Mouse (Mus musculus): ENCODE measurements at regions not wholly inside any gene's neighbourhood (a gene's known extent, or its start where the extent isn't known, plus 50 kb on each side); places are given as distances from the start of the nearest gene placed in this dataset.

GRCm38 (mm10) chr6:147972552-147972951 is 74.5 kb upstream of the Far2 start:
- Histone ChIP-seq H3K36me3 (ENCODE audit: control insufficient read depth, insufficient read depth, low read length) (no peaks in the 10 kb centered on the region), H3K27ac (ENCODE audit: low read length) (no peak overlapping the region), H3K27me3 (ENCODE audit: control insufficient read depth, insufficient read depth, low read length) (no peaks in the 10 kb centered on the region), H3K4me2 (replicated peaks; ENCODE audit: low read depth, low read length) (no peak overlapping the region), H3K4me3 (ENCODE audit: low read depth, low read length) (no peak overlapping the region), H3K4me1 (ENCODE audit: control insufficient read depth, insufficient read depth, low read length) (no peaks in the 10 kb centered on the region), H3K9me3 (ENCODE audit: control insufficient read depth, low read depth, low read length) (no peaks in the 10 kb centered on the region), H3K9ac (replicated peaks; ENCODE audit: low read depth, low read length) (no peak overlapping the region)
- 31% methylated on average over 1 of the region's 1 CpGs for WGBS
- no peak for ATAC-seq (ENCODE audit: insufficient number of reproducible peaks, insufficient read depth, low FRiP score, low read depth)

GRCm38 (mm10) chr6:147973059-147973458 is 74.0 kb upstream of the Far2 start:
- ATAC-seq (ENCODE audit: insufficient number of reproducible peaks, insufficient read depth, low FRiP score, low read depth) = no peak
- Histone ChIP-seq H3K4me2 (replicated peaks; ENCODE audit: low read depth, low read length) (no peak overlapping the region), H3K9ac (replicated peaks; ENCODE audit: low read depth, low read length) (no peak overlapping the region), H3K9me3 (ENCODE audit: control insufficient read depth, low read depth, low read length) (no peaks in the 10 kb centered on the region), H3K4me1 (ENCODE audit: control insufficient read depth, insufficient read depth, low read length) (no peaks in the 10 kb centered on the region), H3K27me3 (ENCODE audit: control insufficient read depth, insufficient read depth, low read length) (no peaks in the 10 kb centered on the region), H3K4me3 (ENCODE audit: low read depth, low read length) (no peak overlapping the region), H3K27ac (ENCODE audit: low read length) (no peak overlapping the region), H3K36me3 (ENCODE audit: control insufficient read depth, insufficient read depth, low read length) (no peaks in the 10 kb centered on the region)
- WGBS = 72% methylated on average over 2 of the region's 2 CpGs

- H3K9ac ChIP-seq (replicated peaks; ENCODE audit: low read depth, low read length) = no peak overlapping the region
- ATAC-seq (ENCODE audit: insufficient number of reproducible peaks, insufficient read depth, low FRiP score, low read depth) = no peak
- no peaks in the 10 kb centered on the region for H3K4me1 ChIP-seq (ENCODE audit: control insufficient read depth, insufficient read depth, low read length)
- H3K4me2 ChIP-seq (replicated peaks; ENCODE audit: low read depth, low read length) = no peak overlapping the region
- no peak overlapping the region for H3K4me3 ChIP-seq (ENCODE audit: low read depth, low read length)
- H3K27ac ChIP-seq (ENCODE audit: low read length) = no peak overlapping the region
- WGBS = 57% methylated on average over 1 of the region's 1 CpGs
- no peaks in the 10 kb centered on the region for H3K36me3 ChIP-seq (ENCODE audit: control insufficient read depth, insufficient read depth, low read length)
- H3K9me3 ChIP-seq (ENCODE audit: control insufficient read depth, low read depth, low read length) = no peaks in the 10 kb centered on the region
- H3K27me3 ChIP-seq (ENCODE audit: control insufficient read depth, insufficient read depth, low read length) = no peaks in the 10 kb centered on the region
These were observed 71.1 kb upstream of the Far2 start for GRCm38 (mm10) chr6:147975917-147976316.

- Histone ChIP-seq H3K9ac (replicated peaks; ENCODE audit: low read depth, low read length) (no peak overlapping the region), H3K4me1 (ENCODE audit: control insufficient read depth, insufficient read depth, low read length) (no peaks in the 10 kb centered on the region), H3K27ac (ENCODE audit: low read length) (no peak overlapping the region), H3K4me3 (ENCODE audit: low read depth, low read length) (no peak overlapping the region), H3K9me3 (ENCODE audit: control insufficient read depth, low read depth, low read length) (no peaks in the 10 kb centered on the region), H3K4me2 (replicated peaks; ENCODE audit: low read depth, low read length) (no peak overlapping the region), H3K36me3 (ENCODE audit: control insufficient read depth, insufficient read depth, low read length) (no peaks in the 10 kb centered on the region), H3K27me3 (ENCODE audit: control insufficient read depth, insufficient read depth, low read length) (no peaks in the 10 kb centered on the region)
- ATAC-seq (ENCODE audit: insufficient number of reproducible peaks, insufficient read depth, low FRiP score, low read depth) = no peak
- WGBS = 57% methylated on average over 4 of the region's 4 CpGs
These were observed 57.7 kb upstream of the Far2 start for GRCm38 (mm10) chr6:147989381-147989780.

Measured in stomach, embryonic 14.5 days (tissue).